Mouse (Mus musculus): ENCODE measurements around the gene Riox2.
"Not testable (repeated sequence)": the region's sequence is repeated elsewhere in the genome, so short reads cannot be mapped to it uniquely, and the experiment has no call there.

DNA sequence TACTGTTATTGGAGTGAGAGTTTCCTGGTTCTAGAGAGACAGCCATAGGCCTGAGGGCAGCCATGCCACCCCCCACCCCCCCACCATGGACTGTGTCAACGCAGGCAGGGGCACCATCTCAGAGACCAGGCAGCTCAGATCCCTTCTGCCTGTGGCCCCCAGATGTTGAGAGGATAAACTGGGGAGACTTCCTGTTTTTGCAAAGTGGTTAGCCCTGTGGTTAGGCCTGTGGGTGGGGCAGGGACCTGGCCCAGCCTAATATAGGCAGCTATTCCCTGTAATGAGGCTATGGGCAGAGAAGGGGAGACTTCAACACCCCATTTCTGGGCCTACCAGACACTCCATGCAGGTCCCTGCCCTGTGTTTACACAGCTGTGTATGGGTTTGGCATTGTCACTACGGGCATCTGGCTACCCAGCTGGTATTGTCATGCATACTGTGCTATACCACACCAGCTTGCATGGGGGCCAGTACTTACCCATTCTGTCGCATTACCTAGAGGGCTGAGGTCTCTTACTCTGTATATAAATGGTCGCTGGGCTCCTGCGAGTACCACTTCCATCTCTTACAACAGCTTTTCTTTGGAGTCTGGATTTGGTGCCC is 12.2 kb upstream of the Riox2 start:
- not testable (repeated sequence) for TF ChIP-seq CTCF (conservative IDR thresholded peaks at IDR 0.05; ENCODE audit: insufficient read depth, insufficient read length, low read depth, low read length); POLR2A (IDR thresholded peaks at IDR 0.05; ENCODE audit: low read depth, low read length)

All from kidney, adult 2 months (tissue).